Mouse (Mus musculus) embryonic fibroblast, embryonic 13.5 days (primary cell): ENCODE measurements around the gene Lrrfip1. TPM values are rescaled to one million over a fixed set of nuclear protein-coding genes. Genes with fewer than 3 reads are reported as not detected.

Experiments used
- H3K27ac ChIP-seq: 2 replicates; pipeline ENCODE4 v1.5.1; 2012; ENCODE audit warnings: low read length, control low read depth, inconsistent platforms; ENCODE audit not compliant: insufficient read depth
- H3K4me1 ChIP-seq: 2 replicates; pipeline ENCODE4 v1.6.1; 2011; ENCODE audit warnings: low read length; ENCODE audit not compliant: control insufficient read depth, insufficient read depth
- H3K4me3 ChIP-seq: 2 replicates; pipeline ENCODE4 v1.5.1; 2011; ENCODE audit warnings: mild to moderate bottlenecking, control low read depth, low read length; ENCODE audit not compliant: insufficient read depth
- CTCF ChIP-seq: IDR thresholded peaks from 2 replicates; pipeline ENCODE4 v1.5.1; 2011; ENCODE audit warnings: mild to moderate bottlenecking, control low read depth, low read length, moderate library complexity, borderline replicate concordance; ENCODE audit not compliant: insufficient read depth
- POLR2A ChIP-seq: IDR thresholded peaks from 2 replicates; pipeline ENCODE4 v1.6.1; 2011; ENCODE audit warnings: low read depth, mild to moderate bottlenecking, control low read depth, low read length, moderate library complexity
- polyA plus RNA-seq: library from polyadenylated mRNA; stranded (reverse); fragments of >200 nt; gene quantifications from 2 replicates; pipeline ENCODE4 v1.2.4, GENCODE M21; 2011; ENCODE audit warnings: low read depth; ENCODE audit not compliant: missing spikeins, insufficient read length

Gene Lrrfip1
- polyA plus RNA-seq, 1 experiment: 109 TPM

DNA sequence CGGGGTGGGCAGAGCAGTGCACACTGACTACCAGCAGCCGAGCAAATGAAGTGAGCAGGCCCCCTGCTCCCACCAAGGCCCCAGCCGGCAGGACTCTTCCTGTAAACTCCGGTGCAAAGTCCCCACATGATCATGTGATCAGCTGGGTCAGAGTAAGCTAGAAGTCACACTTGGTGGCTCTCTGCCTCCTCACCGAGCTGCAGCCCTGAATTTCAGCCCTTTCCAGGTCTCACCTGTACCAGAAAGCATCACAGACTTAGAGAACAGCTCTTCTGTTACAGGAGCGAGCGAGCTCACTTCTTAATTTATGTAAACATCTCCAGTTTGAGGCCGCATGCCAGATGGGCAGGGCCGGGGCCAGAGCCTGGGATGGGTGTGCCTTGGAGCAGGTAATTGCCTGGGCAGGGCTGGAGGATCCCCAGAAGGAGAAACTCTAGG is 29.2 kb upstream of the Lrrfip1 start, which contains the start of gene Rab17:
TSS of gene Rab17 (minus strand) at position 315 of the 438 bp plus-strand sequence.
- 0 out of 2 replicates have a peak, but pooled peaks cover 2% of the 10 kb centered on the region for H3K4me1 ChIP-seq
- H3K27ac ChIP-seq: no peak within 1 kb of the TSS
- no peak for TF ChIP-seq CTCF
- TF ChIP-seq POLR2A: no peak

GRCm38 (mm10) chr1:90969881-90970390 is 28.6 kb upstream of the Lrrfip1 start:
- no peak for TF ChIP-seq POLR2A
- TF ChIP-seq CTCF: no peak
- Histone ChIP-seq H3K4me3 (no peak overlapping the region), H3K4me1 (0 out of 2 replicates have a peak, but pooled peaks cover 4% of the 10 kb centered on the region), H3K27ac (no peak overlapping the region)

More for the DNA sequence above, 29.2 kb upstream of the Lrrfip1 start, which contains the start of gene Rab17:
- H3K4me3 ChIP-seq: no peak within 1 kb of the TSS

- Histone ChIP-seq H3K4me1 (0 out of 2 replicates have a peak, but pooled peaks cover 4% of the 10 kb centered on the region), H3K27ac (no peak overlapping the region), H3K4me3 (no peak overlapping the region)
- TF ChIP-seq POLR2A (no peak), CTCF (peak; percentile 66)
Observed at GRCm38 (mm10) chr1:90972911-90973573, 25.5 kb upstream of the Lrrfip1 start.

DNA sequence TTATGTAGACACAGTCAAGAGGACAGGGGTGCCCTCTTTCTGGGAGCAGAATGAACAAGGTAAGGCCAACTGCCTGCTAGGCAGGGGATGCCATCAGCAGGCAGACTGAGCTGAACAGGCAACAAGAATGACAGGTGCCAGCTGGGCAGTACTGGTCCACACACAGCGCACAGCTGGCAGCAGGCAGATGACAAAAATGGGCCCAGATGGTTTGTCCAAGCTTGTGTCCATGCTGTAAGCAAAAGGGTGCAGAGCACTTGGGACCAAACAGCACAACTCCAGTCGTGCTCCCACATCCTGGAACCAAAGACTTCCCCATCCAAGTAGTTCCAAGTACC is 25.0 kb upstream of the Lrrfip1 start:
- no peak for TF ChIP-seq CTCF
- no peak for TF ChIP-seq POLR2A
- H3K27ac ChIP-seq: no peak overlapping the region
- H3K4me1 ChIP-seq: 0 out of 2 replicates have a peak, but pooled peaks cover 4% of the 10 kb centered on the region

GRCm38 (mm10) chr1:90974906-90975649 is 23.5 kb upstream of the Lrrfip1 start:
- Histone ChIP-seq H3K27ac (peak overlapping the region; percentile 45), H3K4me3 (no peak overlapping the region), H3K4me1 (0 out of 2 replicates have a peak, but pooled peaks cover 4% of the 10 kb centered on the region)
- no peak for TF ChIP-seq CTCF
- no peak for TF ChIP-seq POLR2A

More for the DNA sequence above, 25.0 kb upstream of the Lrrfip1 start:
- H3K4me3 ChIP-seq: no peak overlapping the region

GRCm38 (mm10) chr1:90975960-90976359 is 22.6 kb upstream of the Lrrfip1 start:
- Histone ChIP-seq H3K27ac (peak overlapping the region; percentile 45; the same call in 1 of the 2 replicates), H3K4me3 (no peak overlapping the region), H3K4me1 (peaks cover 6% of the 10 kb centered on the region; the same call in 1 of the 2 replicates)
- TF ChIP-seq POLR2A: no peak
- no peak for TF ChIP-seq CTCF

DNA sequence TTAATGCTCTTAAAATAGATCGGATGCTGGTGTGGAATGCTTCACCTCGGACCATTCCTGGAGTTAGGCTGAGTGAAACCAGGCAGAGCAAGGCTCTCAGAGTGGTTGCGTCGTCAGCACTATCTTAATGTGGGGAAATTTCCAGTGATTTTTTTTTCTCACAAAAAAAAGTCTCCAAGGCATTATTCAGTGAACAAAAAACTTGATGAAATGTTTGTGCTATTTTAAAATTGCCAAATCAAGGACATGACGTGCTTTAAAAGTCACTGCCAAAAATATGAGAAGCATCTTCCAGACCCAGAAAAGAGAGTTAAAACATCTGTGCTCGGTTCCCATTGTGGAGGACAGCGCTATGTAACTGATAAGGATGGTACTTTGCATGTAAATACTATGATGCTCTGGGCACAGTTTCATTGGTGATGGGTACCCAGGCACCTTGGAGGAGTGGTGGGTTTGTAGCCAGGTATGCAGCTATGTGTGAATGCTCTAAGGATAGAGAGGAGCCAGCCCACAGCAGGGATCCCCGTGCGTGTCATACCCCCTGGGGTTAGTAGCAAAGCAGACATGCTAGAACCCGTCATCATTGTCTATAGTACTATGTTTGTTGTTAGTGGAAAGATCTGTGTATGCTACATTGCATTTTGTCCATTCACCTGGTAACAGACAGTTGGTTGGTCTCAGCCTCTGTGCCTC is 17.8 kb upstream of the Lrrfip1 start:
- no peak for TF ChIP-seq POLR2A
- no peak for TF ChIP-seq CTCF
- H3K27ac ChIP-seq: peak overlapping the region; percentile 70
- H3K4me3 ChIP-seq: no peak overlapping the region
- H3K4me1 ChIP-seq: peaks cover 5% of the 10 kb centered on the region; the same call in 1 of the 2 replicates

DNA sequence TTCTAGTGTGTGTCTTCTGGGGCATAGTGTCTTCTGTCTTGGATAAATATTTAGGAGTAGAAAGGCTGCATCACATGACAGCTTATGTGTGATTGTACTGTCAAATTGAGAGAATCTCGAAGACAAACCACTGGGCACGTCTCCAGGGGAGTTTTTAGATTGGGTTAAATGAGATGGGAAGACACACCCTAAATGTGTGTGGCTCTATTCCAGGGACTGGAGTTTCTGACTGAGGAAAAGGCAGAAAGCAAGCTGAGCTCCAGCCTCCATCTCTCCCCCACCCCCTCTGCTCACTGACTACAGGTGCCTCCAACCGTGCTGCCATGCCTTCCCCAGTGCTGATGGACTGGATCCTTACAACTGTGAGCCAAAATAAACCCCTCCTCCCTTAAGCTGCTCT is 17.2 kb upstream of the Lrrfip1 start:
- peak overlapping the region; percentile 70 for H3K27ac ChIP-seq
- no peak for TF ChIP-seq POLR2A
- no peak for TF ChIP-seq CTCF
- peaks cover 5% of the 10 kb centered on the region; the same call in 1 of the 2 replicates for H3K4me1 ChIP-seq
- no peak overlapping the region for H3K4me3 ChIP-seq

- Histone ChIP-seq H3K4me3 (no peak overlapping the region), H3K27ac (no peak overlapping the region), H3K4me1 (0 out of 2 replicates have a peak, but pooled peaks cover 2% of the 10 kb centered on the region)
- TF ChIP-seq CTCF (no peak), POLR2A (no peak)
Observed at GRCm38 (mm10) chr1:90995916-90996315, 2.6 kb upstream of the Lrrfip1 start.

- Histone ChIP-seq H3K27ac (no peak overlapping the region), H3K4me1 (0 out of 2 replicates have a peak, but pooled peaks cover 2% of the 10 kb centered on the region), H3K4me3 (no peak overlapping the region)
- TF ChIP-seq CTCF: no peak
- TF ChIP-seq POLR2A: no peak
Observed at GRCm38 (mm10) chr1:90997136-90997535, 1.4 kb upstream of the Lrrfip1 start.
